Mouse (Mus musculus) frontal cortex, postnatal 14 days (tissue): ENCODE data around the gene Vps37c.

Experiments
- DNase-seq, 2 experiments: peaks; one replicate each; pipeline ENCODE4 v3.0.0; 2022; ENCODE audit warnings: low spot score in 2 of 2

Gene Vps37c

DNA sequence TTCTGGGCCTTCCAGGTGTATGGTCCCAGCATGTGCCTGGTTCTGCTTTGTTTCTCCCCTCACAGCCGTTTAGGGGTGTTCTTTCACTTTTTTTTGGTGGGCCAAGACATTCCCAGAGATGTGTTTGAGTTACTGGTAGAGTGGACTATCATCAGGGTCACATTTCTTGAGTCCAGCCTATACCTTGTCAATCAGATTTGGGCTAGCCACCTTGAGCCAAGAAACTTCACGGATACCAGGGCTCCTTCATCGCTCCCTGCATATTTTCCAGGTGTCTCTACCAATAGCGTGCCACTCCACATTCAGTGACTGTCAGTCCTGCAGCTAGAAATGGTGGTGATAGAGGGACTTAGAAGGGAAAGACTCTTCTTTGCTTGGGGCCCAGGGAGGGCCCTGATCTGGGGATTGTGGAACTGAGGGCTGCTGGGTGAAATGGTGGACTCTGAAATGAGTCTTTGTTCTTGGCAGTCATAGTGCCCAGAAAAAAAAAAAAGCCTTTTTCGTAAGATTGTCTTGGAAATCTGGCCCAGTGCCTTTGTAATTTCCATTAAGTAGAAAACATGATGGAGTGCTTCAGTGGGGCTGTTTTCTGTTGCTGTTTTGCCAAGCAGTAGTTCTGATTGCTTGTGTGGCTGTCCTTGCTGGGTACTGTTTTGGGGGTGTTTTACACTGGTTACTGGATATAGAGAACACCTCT is 1.1 kb downstream of the Vps37c start:
- no peak for DNase-seq

DNA sequence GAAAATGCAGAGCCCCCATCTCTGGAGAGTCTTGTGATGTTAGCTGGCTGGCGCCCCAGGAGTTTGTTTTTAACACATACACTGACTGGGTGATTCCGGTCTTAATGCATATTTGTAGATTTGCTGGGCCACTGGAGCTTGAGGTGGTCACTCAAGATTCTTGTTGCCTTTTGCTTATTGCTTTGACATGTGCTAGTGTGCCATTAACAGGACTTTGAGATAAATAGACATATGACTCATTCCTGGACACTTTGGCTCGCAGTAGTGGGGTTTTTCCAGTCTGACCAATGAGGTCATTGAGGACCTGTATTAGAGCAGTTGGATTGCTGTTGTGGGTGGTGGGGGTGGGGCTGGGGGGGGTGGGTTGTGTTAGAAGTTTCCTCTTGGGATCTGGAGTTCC is 1.8 kb downstream of the Vps37c start:
- DNase-seq: no peak

DNA sequence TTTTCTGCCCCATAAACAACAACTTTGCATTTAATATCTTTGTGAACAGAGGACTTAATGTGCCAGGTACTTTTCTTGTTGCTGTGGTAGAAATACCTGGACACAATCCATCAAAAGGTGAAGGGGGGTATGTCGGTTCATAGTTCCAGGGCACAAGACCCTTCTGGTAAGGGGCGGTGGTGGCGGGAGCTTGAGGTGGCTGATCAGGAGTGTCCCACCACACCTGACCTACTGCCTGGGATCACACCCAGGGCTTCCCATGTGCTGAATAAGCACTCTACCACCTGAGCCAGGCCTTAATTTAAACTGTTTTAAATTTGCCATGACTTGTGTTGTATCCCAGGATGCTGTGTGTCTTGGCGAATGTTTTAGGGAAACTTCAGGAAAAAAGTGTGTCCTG is 2.6 kb downstream of the Vps37c start:
- DNase-seq: no peak

DNA sequence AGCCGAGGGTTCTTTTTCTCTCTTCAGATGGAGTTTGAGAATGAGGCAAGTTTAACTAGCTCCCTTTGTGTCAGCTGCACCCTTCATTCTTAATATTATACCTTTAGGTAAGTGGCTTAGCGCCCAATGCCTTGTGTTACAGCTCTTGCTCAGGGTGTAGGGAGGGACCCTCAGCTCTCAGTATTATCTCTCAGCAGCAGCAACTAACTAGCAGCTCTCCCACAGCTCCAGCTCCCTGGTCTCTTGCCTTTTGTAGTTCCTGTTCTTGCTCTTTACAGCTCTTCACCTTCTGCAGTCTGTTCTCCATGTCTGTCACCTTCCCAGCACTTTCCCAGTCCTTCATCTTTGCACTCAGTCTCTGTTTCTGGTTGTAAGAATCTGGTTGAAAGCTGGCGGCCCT is 3.1 kb downstream of the Vps37c start:
- no peak for DNase-seq

DNA sequence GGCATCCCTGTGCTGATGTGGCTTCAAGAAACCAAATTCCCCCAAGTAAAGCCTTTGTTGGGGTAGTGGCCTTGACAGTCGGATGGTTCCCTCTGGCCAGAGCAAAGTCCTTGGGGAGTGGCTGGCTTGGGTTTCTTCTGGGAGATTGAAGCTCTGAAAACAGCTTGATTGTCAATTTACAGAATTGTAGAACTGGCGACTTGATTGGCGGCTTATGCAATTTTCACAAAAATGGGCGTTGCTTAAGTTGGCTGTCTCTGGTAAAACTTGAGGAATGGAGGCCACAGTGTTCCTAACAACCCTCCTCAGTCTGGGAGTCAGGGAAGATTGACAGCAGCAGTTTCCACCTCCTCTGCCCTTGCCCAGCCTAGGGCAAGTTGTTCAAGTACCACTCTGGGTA is 3.8 kb downstream of the Vps37c start:
- no peak for DNase-seq

DNA sequence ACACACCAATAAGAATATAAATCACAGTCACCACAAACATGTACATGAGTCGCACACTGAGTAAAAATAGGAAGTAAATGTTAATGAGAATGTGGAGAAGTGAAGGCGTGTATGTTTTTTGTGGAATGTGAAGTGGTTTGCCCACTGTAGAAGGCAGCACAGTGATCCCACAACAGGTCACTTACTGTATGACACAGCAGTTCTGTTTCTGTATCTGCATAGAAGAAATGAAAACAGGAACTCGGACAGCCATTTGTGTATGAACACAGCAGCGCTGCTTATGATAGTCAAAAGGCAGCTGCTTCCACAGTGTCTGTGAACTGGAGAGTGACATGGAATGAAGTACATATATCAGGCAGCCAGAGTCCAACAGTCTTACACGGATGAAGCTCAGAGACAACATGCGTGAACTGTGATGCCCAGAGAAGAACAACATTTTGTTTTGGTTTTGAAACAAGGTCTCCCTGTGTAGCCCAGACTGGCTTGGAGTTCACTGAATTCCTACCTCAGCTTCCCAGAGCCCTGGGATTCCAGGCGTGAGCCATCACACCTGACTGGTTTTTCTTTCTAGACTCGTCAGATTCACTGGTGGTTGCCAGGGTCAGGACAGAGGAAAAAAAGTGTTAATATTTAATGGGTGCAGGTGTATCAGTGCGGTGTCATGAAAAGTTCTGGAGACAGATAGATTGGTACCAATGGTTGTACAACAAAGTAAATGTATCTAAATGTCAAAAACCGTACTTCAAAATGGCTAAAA is 5.6 kb downstream of the Vps37c start:
- no peak for DNase-seq

DNA sequence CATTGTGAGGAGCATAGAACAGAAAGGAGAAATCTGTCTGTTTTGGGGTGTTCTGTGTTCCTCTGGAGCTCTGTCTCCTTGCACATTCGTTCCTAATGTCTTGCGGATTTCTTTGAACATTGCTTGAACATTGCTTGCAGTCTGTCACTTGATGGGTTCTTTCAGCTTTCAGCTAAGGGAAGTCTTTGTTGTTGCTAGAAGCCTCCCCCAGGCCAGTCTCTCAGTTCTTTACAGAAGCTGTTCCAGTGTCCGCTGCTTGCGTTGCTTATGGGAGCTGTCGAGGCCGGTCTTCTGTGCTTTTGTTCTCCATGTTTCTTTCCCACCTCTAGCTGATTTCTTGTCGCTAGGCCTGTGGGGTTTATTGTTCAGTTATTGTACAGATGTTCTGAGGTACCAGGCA is 7.3 kb downstream of the Vps37c start:
- DNase-seq: no peak

DNA sequence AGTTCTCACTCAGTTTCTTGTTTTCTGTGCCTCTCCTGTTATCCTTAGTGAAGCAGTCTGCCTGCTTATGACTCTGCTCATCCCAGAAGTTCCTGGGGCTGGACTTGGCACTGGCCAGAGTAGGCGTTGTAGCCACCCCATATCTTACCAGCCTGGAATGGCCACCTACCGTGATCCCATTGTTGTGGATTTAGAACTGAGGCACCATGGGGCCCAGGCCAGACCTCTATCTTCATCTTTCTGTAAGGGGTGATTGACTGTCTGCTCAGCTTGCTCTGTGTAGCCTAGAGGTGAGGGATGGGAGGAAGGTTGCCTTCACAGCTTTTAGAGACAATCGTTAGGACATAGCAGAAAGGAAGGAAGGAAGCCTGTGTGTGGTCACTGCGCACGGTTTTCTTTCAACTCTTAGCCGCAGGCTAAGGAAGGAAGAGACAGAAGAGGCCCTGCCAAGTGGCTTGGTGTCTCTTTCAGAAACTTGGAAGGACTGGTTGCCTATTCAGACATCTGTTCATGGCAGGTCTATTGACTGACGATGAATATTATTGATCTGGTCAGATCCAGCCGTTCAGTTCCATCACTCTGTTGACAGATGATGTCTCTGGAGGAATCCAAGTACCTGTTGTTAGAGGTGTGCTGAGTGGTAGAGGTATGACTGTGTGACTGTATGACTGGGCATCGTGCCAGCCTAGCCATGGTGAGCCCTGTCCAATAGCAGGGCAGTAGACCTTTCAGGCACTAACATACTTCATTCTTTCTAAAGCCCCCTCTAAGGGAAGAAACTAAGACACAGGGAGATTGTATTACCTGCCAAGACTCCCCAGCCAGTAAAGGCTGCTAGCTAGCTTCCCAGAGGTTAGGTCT is 9.8 kb downstream of the Vps37c start:
- DNase-seq: no peak

DNA sequence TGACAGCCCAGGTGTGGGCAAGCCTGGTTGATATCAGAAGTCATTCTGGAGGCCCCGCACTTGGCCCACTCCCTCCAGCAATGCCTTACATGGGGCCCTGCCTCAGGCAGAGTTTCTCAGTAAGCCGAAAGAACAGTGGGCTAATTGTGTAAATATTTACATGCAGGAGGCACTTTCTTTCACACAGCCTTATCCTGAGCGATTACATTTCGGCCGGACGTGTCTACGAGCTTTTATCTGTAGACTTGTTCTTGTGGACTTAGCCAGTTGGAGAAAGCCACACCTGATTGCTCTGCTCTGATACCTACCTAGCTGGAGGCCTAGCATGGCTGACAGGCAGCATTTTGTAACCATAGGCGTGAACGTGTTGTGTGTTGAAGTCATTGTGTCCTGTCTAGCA is 11.3 kb downstream of the Vps37c start:
- DNase-seq: no peak

DNA sequence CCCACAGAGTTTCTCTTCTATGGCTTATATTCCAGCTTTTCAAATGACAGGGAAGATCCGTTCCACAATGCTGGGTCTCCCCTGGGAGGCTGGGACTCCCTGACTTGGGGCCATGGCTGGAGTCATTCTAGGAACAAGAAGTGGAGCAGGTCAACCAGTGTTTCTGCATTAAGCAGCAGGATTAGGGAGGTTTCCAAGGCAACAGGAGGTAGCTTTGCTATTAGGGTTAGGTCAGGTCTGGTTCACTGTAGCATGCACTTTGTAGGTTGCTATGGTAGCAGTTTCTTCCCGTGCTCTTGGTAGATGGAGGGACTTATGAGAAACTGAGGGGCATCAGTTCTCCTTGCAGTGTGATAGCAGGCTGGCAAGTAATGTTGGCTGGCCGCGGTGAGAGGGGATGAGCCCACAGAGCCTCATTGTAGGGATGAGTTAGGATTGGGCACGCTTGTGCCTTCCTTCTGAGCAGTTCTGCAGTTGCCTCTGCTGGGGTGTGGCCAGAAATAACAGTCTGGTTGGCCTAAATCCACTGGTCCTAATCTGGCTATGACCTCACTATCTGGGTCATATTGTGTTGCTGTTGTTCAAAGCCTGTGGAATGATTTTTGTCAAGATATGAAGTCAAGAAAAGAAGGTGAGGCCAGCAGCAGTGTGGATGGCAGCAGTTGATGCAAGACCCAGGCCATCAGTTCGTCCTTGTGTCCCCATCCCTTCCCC is 12.6 kb downstream of the Vps37c start:
- no peak for DNase-seq

DNA sequence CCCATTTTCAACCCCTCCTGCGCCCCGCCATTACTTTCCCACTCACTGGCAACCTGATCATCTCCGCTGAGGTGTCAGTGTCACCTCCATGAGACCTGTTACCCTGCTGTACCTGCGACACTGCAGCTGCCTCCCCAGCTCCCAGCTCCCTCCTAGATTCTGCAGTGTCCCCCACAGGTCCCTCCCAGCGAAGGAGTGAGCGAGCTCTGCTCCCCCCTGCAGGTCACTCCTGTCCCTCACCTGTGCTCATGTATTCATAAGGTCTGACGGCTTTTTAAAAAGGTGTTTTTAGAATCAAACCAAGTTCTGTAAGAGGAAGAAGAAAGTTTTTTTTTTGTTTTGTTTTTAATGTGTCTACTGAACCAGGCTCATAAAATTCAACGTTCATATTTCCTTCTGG is 13.6 kb downstream of the Vps37c start:
- DNase-seq: no peak

DNA sequence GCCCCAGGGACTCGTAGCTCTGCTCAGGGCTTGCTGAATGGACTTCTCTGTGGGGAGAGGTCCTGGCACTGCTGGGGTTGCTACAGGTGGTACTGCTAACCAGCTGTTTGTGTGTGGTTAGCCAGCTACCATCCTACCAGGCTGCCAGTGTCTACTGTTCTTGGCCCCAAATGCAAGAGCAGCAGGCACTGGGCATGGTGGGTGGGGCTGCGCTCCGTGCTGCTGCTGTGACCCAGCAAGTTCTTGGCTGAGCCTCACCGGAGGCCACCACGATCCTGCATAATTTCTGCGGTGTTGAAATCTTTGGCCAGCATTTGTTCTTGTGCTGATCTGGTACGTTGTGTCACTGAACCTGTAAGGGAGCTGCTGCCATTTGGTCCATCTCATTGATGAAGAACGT is 14.9 kb downstream of the Vps37c start:
- DNase-seq: no peak

DNA sequence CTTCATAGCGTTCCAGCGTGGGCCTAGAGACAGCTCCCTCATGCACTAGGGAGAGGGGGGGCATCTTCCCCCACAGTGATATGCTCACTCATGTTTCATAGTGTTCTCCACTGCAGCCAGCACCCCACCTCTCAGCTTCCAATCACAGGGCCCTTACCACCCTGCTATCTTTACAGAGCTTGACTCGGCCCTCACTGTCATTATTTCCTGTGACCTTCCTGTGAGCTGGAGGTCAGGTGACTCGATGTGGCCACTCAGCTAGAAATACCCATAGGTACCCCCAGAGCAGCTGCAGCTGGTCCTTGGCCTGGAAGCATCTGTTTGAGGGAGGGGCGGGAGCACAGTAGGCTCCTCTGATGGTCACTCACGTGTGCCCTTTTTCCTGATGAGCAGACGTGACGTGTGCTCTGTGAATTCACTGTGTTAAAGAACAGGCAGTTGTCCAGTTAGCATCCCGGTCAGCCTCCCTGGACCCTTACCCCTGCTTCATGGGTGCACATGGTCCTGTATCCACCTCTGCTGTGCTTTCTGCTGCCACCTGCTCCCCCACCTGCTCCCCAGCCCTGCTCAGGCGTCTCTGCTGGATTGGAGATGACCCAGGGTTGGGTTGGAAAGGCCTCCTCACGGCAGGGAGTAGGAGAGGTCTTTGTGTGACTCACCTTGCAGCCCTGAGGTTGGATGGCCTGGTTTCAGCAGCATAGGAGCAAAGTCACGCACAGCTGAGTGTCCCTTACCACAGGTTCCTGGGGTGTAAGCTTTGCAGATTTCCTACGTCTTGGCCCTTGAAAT is 18.7 kb downstream of the Vps37c start:
- no peak for DNase-seq

DNA sequence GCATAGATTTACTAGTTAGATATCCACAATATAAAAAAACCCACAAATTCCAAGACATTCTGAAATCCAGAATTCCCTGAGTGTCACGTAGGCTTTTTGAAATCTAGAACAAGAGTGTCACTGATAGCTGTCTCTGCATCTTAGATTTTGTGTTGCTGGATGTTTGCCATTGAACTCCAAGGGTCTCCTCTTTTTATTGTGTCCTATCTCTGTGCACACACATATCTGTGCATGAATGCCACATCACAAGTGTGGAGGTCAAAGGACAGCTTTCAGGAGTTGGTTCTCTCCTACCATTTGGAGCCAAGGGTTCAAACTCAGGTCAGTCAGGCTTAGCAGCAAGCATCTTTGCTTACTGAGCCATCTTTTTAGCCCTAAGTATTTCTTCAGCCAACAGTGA is 19.3 kb downstream of the Vps37c start:
- DNase-seq: no peak

DNA sequence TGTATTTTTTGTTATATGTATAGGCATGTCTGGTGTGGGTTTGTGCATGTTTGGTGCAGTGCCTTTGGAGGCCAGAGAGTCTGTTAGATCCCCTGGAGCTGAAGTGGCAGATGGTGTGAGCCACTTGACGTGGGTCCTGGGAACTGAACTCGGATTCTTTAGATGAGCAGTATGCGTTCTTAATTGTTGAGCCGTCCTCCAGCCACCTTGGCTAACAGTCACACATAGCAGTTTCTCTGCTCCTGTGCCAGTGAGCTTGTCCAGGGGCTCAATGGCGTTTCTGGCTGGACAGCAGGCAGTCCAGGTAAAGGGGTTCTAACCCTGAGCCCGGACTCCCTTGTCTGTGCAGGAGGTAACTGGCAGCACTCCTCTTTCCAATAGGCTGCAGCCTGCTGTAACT is 20.4 kb downstream of the Vps37c start:
- DNase-seq: no peak

DNA sequence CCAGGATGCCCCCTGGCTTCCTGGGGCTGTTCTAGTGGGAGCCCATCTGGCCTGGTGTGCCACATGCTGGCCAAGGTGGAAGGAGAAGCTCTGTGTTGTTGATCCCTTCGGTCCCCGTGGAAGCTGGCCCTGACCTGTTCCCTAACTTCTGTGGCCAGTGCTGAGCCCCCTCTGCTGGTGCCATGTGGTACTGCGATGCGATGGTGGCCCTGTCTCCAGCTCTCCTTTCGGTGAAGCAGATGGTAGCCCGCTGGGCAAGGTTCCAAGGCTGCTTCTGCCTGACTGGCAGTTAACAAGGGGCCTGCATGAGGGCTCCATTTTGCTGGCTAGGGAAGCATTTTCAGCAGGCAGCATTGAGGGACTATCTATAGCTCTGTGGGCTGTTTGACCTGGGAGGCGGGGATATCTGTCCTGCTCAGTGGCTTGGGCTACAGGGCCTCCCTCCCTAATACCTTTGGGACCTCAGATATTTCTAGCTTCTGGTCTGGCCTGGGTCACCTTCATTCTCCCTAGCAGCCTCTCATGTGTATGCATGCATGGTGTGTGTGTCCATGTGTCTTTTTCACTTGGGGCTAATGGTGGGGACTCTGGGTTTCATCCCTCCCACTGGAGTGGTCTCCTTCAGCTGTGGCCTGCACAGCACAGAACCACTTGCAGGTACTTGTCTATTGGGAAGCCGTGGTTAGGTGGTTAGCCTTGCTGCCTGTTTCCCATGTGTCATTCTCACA is 21.0 kb downstream of the Vps37c start:
- DNase-seq: peak; percentile 94 to 98

DNA sequence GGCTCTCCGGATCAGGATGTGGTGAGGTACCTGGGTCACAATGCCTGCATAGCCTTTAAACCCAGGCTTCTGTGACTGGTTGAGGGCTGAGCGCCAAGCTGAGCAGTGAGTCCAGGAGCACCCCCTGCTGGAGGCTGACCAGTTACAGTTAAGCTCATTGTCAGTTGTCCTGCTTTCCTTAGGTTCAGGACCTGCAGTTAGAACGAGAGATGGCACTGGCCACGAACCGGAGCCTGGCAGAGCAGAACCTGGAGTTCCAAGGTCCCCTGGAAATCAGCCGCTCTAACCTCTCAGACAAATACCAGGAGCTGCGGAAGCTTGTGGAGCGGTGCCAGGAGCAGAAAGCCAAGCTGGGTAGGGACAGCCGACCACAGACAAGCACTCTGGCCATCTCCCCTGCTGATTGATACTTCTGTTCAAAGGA is 21.6 kb downstream of the Vps37c start:
- DNase-seq: peak; percentile 62 to 66

DNA sequence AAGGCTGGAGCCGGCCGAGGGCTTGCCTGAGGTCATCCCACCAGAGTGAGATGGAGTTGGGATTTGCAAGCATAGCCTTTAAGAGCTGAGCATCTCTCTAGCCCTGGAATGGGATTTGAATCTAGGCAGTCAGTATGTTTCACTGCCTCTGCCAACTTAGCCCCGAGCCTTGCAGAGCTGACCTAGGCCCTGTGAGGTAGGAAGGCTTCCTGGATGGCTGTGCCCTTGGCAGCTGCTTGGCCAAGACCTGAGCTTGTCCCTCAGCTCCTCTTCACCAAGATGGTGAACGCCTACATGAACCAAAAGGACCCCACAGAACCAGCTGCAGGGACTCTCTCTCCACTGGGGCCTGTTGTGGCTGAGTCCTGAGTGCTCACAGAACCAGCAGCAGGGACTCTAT is 22.2 kb downstream of the Vps37c start:
- no peak for DNase-seq

DNA sequence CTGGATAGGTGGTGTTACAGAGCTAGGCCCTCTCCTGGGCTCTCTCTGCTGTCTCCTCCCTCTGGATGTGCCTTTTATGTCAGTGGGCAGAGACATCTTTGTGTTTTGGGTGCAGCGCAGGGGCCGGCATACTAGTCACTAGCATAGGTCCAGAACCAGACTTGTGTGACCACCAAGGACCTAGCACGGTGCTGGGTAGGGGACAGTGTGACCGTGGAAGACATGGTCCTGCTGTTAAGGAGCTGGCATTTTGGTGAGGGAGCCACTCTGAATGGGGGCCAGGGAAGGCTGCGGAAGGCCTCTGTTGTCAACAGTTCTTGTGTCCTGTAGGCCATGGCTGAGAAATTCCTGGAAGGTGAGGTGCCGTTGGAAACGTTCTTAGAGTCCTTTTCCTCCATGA is 23.7 kb downstream of the Vps37c start:
- no peak for DNase-seq

DNA sequence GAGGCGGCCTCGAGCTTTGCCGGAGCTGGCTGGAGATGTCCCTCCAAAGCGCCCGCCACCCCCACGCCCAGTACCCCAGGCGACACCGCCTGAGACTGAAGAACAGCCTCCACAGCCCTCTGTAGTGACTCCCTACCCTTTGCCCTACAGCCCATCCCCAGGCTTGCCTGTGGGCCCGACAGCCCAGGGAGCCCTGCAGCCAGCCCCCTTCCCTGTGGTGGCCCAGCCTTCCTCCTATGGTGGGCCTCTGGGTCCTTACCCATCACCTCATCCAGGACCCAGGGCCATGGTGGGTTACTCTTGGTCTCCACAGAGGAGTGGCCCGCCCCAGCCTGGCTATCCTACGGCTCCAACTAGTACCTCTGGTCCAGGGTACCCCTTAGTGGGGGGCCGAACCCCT is 24.1 kb downstream of the Vps37c start:
- DNase-seq: no peak

DNA sequence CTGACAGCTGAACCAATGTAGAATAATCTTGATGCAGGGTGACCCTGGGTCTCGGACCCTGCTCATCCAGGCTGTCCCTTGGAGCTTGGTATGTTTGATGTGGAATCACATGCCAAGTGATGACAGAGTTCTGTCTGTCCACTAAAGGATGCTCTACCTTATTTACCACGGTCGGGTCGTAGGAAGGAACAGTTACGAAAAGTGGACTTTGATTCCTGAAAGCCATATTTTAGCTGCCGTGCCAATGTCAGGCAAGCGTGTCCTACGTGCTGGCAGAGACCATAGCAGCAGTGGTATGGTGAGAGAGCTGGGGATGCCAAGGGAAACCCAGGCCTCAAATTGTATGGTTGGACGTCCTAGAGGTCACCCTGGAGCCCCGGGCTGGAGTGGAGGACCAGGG is 25.0 kb downstream of the Vps37c start:
- DNase-seq: no peak
